Mouse (Mus musculus) gastrocnemius, adult 8-10 months (tissue): ENCODE data around the gene Unc13a. TPM values are rescaled to one million over a fixed set of nuclear protein-coding genes. Genes with fewer than 3 reads are reported as not detected.
A peak's percentile ranks its signal among the peaks of the same experiment; 100 is the strongest.

Source experiments
- DNase-seq, 2 experiments: peaks; one replicate each; pipeline ENCODE4 v3.0.0; 2022; ENCODE audit warnings: low spot score in 2 of 2
- microRNA-seq: library from miRNA; unstranded; fragments of <30 nt; microRNA quantifications from one replicate; pipeline ENCODE4 v1.2.0, GENCODE M21; 2022
- total RNA-seq, 4 experiments: library from RNA; stranded (reverse); gene quantifications; 2 replicates each; pipeline ENCODE4 v1.2.4; 2022

The Unc13a gene
- total RNA-seq, 4 experiments from 2014 or later, result 0.10 to 0.21 (median 0.20) TPM; not detected in 1

GRCm38 (mm10) chr8:71591017-71591416 is 80.5 kb downstream of the Unc13a start:
- no peak for DNase-seq

- DNase-seq, result no peak
These were observed 82.8 kb downstream of the Unc13a start for GRCm38 (mm10) chr8:71588762-71589161.

- no peak for DNase-seq
These were observed 84.7 kb downstream of the Unc13a start for GRCm38 (mm10) chr8:71586891-71587290.

- DNase-seq, result no peak
These were observed 91.4 kb downstream of the Unc13a start for GRCm38 (mm10) chr8:71580201-71580600.

- DNase-seq, result peak; percentile 75 to 83
These were observed 92.1 kb downstream of the Unc13a start for GRCm38 (mm10) chr8:71579476-71579875.

- no peak for DNase-seq
These were observed 92.5 kb downstream of the Unc13a start for GRCm38 (mm10) chr8:71579009-71579408.

GRCm38 (mm10) chr8:71577856-71578387 is 93.6 kb downstream of the Unc13a start:
- no peak for DNase-seq

- DNase-seq, result no peak
These were observed 96.5 kb downstream of the Unc13a start for GRCm38 (mm10) chr8:71575020-71575419.

- no peak for DNase-seq
These were observed 97.1 kb downstream of the Unc13a start for GRCm38 (mm10) chr8:71574426-71574825.

Small RNA genes within 50 kb of the gene (microRNA-seq; reads per million reads assigned to microRNA genes)
- gene Mir6769b, result not detected

Other genes starting within 250 kb of the Unc13a start
- 10 to 100 TPM; 22.3 to 28.9 (median 26.3) TPM for gene Abhd8, start 208.1 kb downstream of the Unc13a start, total RNA-seq
- gene Mrpl34, start 206.8 kb downstream of the Unc13a start, total RNA-seq, result 10 to 100 TPM; 63.4 to 72.1 (median 68.8) TPM
- 10 to 100 TPM; 24.5 to 31.8 (median 26.5) TPM for gene Dda1, start 202.6 kb downstream of the Unc13a start, total RNA-seq
- gene Ano8, start 185.8 kb downstream of the Unc13a start, total RNA-seq, result 10 to 100 TPM; 15.4 to 16.5 (median 15.9) TPM
- 10 to 100 TPM in 3 of 4 experiments, 1 to 10 TPM in 1; 9.5 to 11.2 (median 10.5) TPM for gene Gtpbp3, start 183.7 kb downstream of the Unc13a start, total RNA-seq
- gene Plvap, start 160.0 kb downstream of the Unc13a start, total RNA-seq, result 1 to 10 TPM; 6.6 to 9.5 (median 8.2) TPM
- gene Ccdc194, start 146.0 kb downstream of the Unc13a start, total RNA-seq, result not detected
- 1 to 10 TPM; 4.7 to 9.2 (median 7.6) TPM for gene Bst2, start 134.3 kb downstream of the Unc13a start, total RNA-seq
- 10 to 100 TPM; 17.7 to 28.7 (median 23.4) TPM for gene Mvb12a, start 128.8 kb downstream of the Unc13a start, total RNA-seq
- gene Tmem221, start 112.9 kb downstream of the Unc13a start, total RNA-seq, result not detected
- under 1 TPM in 2 of 4 experiments, not detected in 2; 0.09 to 0.13 TPM for gene Nxnl1, start 105.2 kb downstream of the Unc13a start, total RNA-seq
- gene Slc27a1, start 102.9 kb downstream of the Unc13a start, total RNA-seq, result 10 to 100 TPM; 70.7 to 88.1 (median 80.5) TPM
- 10 to 100 TPM; 19.3 to 22.8 (median 21.2) TPM for gene Pgls, start 79.6 kb downstream of the Unc13a start, total RNA-seq
- gene Fam129c, start 74.1 kb downstream of the Unc13a start, total RNA-seq, result under 1 TPM; 0.27 to 0.63 (median 0.40) TPM
- 10 to 100 TPM; 36.6 to 45.2 (median 38.1) TPM for gene Colgalt1, start 60.8 kb downstream of the Unc13a start, total RNA-seq
- gene Jak3, start 4.5 kb upstream of the Unc13a start, total RNA-seq, result 1 to 10 TPM; 1.4 to 2.0 (median 1.6) TPM
- under 1 TPM in 1 of 4 experiments, not detected in 3; 0.54 TPM for gene Insl3, start 17.5 kb upstream of the Unc13a start, total RNA-seq
- 1 to 10 TPM; 1.3 to 1.8 (median 1.5) TPM for gene B3gnt3, start 30.0 kb upstream of the Unc13a start, total RNA-seq
- gene Fcho1, start 54.0 kb upstream of the Unc13a start, total RNA-seq, result under 1 TPM in 2 of 4 experiments, not detected in 2; 0.08 to 0.65 TPM
- 1 to 10 TPM; 1.7 to 2.4 (median 1.8) TPM for gene Zfp709, start 210.3 kb upstream of the Unc13a start, total RNA-seq
- gene Zfp882, start 236.9 kb upstream of the Unc13a start, total RNA-seq, result 1 to 10 TPM; 2.5 to 4.2 (median 3.2) TPM
- gene Zfp617, start 236.9 kb upstream of the Unc13a start, total RNA-seq, result 10 to 100 TPM; 17.1 to 20.4 (median 18.5) TPM